8 mouse cellular contexts compared by ENCODE assay signal in genomic region chr4:148804780-148805160, GRCm38 (mm10). TPM values are rescaled to one million over a fixed set of nuclear protein-coding genes. Genes with fewer than 3 reads are reported as not detected.
A peak's percentile ranks its signal among the peaks of the same experiment; 100 is the strongest.
DNase-seq lines count a peak whose midpoint lies in the region; ATAC-seq and TF ChIP-seq lines count a peak whose summit lies in the region.

No protein-coding gene starts in this region.

- peaks cover 55% of the 10 kb centered on the region for H3K27me3 ChIP-seq in heart, embryonic 10.5 days (ENCODE audit: insufficient read depth, poor library complexity, severe bottlenecking)
- H3K27me3 ChIP-seq in hindbrain, embryonic 13.5 days: peaks cover 89% of the 10 kb centered on the region
- H3K27me3 ChIP-seq in midbrain, embryonic 11.5 days (ENCODE audit: control insufficient read depth, insufficient read depth, low read length): peaks cover 83% of the 10 kb centered on the region

- no peak for DNase-seq in heart, embryonic 10.5 days (ENCODE audit: low spot score)
- no peak for DNase-seq in heart, postnatal 10 days
- no peak for DNase-seq in ES-E14 (ENCODE audit: low read depth, low spot score)
- peak; percentile 96 for DNase-seq in midbrain, embryonic 11.5 days (ENCODE audit: low spot score, missing footprints)
- DNase-seq in retina, postnatal 1 day: no peak
- no peak for DNase-seq in layer of hippocampus, adult 18-20 months (ENCODE audit: low spot score in 2 of 2)
- no peak for DNase-seq in urinary bladder, postnatal 25 days (ENCODE audit: low spot score)

- in situ Hi-C loops in ES-E14 (cut with MboI; ENCODE audit: low sequenced_read_pairs in 2 of 2, unreplicated experiment in 2 of 2): loop anchor here (5.0 to 10.0 kb wide), 2 partner anchors 108 to 110 kb away; no protein-coding TSS in a partner anchor

- no peaks in the 10 kb centered on the region for H3K36me3 ChIP-seq in heart, embryonic 10.5 days
- H3K36me3 ChIP-seq in ES-E14 (ENCODE audit: control insufficient read depth, insufficient read depth, low read length, poor library complexity, severe bottlenecking): no peaks in the 10 kb centered on the region
- no peaks in the 10 kb centered on the region for H3K36me3 ChIP-seq in hindbrain, embryonic 13.5 days
- H3K36me3 ChIP-seq in midbrain, embryonic 11.5 days (ENCODE audit: control insufficient read depth, insufficient read depth, low read length): no peaks in the 10 kb centered on the region

- H3K27ac ChIP-seq in heart, embryonic 10.5 days: peak overlapping the region; percentile 90
- no peak overlapping the region for H3K27ac ChIP-seq in ES-E14 (ENCODE audit: insufficient read depth, low read depth, low read length, poor library complexity, severe bottlenecking)
- peak overlapping the region; percentile 80 for H3K27ac ChIP-seq in hindbrain, embryonic 13.5 days
- no peak overlapping the region for H3K27ac ChIP-seq in midbrain, embryonic 11.5 days (ENCODE audit: low read depth, low read length)

- peaks cover 58% of the 10 kb centered on the region for H3K4me1 ChIP-seq in heart, embryonic 10.5 days
- H3K4me1 ChIP-seq in ES-E14 (ENCODE audit: control insufficient read depth in 2 of 2, insufficient read depth in 2 of 2, low read length in 2 of 2, poor library complexity in 1 of 2): peaks cover 0 to 2% of the 10 kb centered on the region in 2 experiments; a peak in 2 of 4 replicates
- H3K4me1 ChIP-seq in hindbrain, embryonic 13.5 days (replicated peaks): peaks cover 57% of the 10 kb centered on the region
- peaks cover 39% of the 10 kb centered on the region for H3K4me1 ChIP-seq in midbrain, embryonic 11.5 days (ENCODE audit: control insufficient read depth, insufficient read depth, low read length)

- peak overlapping the region; percentile 72 for H3K9ac ChIP-seq in ES-E14 (ENCODE audit: insufficient read depth, low read depth, low read length, poor library complexity, severe bottlenecking)
- H3K9ac ChIP-seq in hindbrain, embryonic 13.5 days: peak overlapping the region; percentile 69
- H3K9ac ChIP-seq in midbrain, embryonic 11.5 days (ENCODE audit: low read length): peak overlapping the region; percentile 63

- H3K9me3 ChIP-seq in heart, embryonic 10.5 days: no peaks in the 10 kb centered on the region
- no peaks in the 10 kb centered on the region for H3K9me3 ChIP-seq in ES-E14 (ENCODE audit: control insufficient read depth, insufficient read depth, low read depth, low read length)
- no peaks in the 10 kb centered on the region for H3K9me3 ChIP-seq in hindbrain, embryonic 13.5 days
- no peaks in the 10 kb centered on the region for H3K9me3 ChIP-seq in midbrain, embryonic 11.5 days (ENCODE audit: control insufficient read depth, low read length)

- peak overlapping the region; percentile 92 for H3K4me3 ChIP-seq in heart, embryonic 10.5 days
- H3K4me3 ChIP-seq in ES-E14 (ENCODE audit: insufficient read depth in 1 of 2, low read depth in 1 of 2, low read length in 2 of 2, poor library complexity in 1 of 2, severe bottlenecking in 1 of 2): peak overlapping the region; percentile 73 to 78
- peak overlapping the region; percentile 60 for H3K4me3 ChIP-seq in hindbrain, embryonic 13.5 days
- H3K4me3 ChIP-seq in midbrain, embryonic 11.5 days (ENCODE audit: low read depth, low read length): peak overlapping the region; percentile 55

- WGBS in heart, embryonic 10.5 days: 2% methylated on average over 16 of the region's 16 CpGs
- 0% methylated on average over 12 of the region's 16 CpGs for WGBS in hindbrain, embryonic 13.5 days
- WGBS in midbrain, embryonic 11.5 days: under 1% methylated on average over 11 of the region's 16 CpGs

- ATAC-seq in hindbrain, embryonic 13.5 days (ENCODE audit: low FRiP score): peak; percentile 41
- ATAC-seq in midbrain, embryonic 11.5 days (ENCODE audit: low FRiP score): peak; percentile 38; the same call in 1 of the 2 replicates

- H3K4me2 ChIP-seq in hindbrain, embryonic 13.5 days: peak overlapping the region; percentile 99
- peak overlapping the region; percentile 94 for H3K4me2 ChIP-seq in midbrain, embryonic 11.5 days

- intact Hi-C loops in heart, postnatal 10 days (cut with DNase I): loop anchor here (1.0 to 5.0 kb wide), 3 partner anchors 58 to 110 kb away; no protein-coding TSS in a partner anchor

TF ChIP-seq in ES-E14, 5 proteins besides CTCF, POLR2A, EP300 and RAD21:
- no peak for TF ChIP-seq HCFC1 (IDR thresholded peaks at IDR 0.05; ENCODE audit: borderline replicate concordance, insufficient read depth, low read length)
- TF ChIP-seq ZC3H11A (IDR thresholded peaks at IDR 0.05; ENCODE audit: borderline replicate concordance, low read depth, low read length): no peak
- no peak for TF ChIP-seq MAFK (IDR thresholded peaks at IDR 0.05; ENCODE audit: insufficient read depth, low read depth, low read length)
- TF ChIP-seq ZNF384 (IDR thresholded peaks at IDR 0.05; ENCODE audit: low read depth, low read length): no peak
- no peak for TF ChIP-seq CHD2 (IDR thresholded peaks at IDR 0.05; ENCODE audit: low read depth, low read length)

RNA-seq across cellular contexts. Expression of gene Casz1, which starts 0.5 kb away (rescaled TPM):
- 15.9 and 26.3 TPM in 2 replicates for polyA plus RNA-seq in heart, embryonic 10.5 days (2016; fragmentation: Nextera tagmentation; extraction: Ambion mirVana)
- total RNA-seq in heart, postnatal 10 days (2021): 10 to 100 TPM; 64.7 to 67.2 TPM
- 4.0 and 11.0 TPM in 2 replicates for total RNA-seq in ES-E14 (2012; rRNA removed)
- polyA plus RNA-seq in hindbrain, embryonic 13.5 days (2015; fragmentation: Nextera tagmentation; extraction: Ambion mirVana): 6.7 and 8.1 TPM in 2 replicates
- 1.6 TPM in 2 replicates for polyA plus RNA-seq in midbrain, embryonic 11.5 days (2014; fragmentation: Nextera tagmentation; extraction: Ambion mirVana)
- under 1 TPM; 0.61 to 0.62 TPM for total RNA-seq in layer of hippocampus, adult 18-20 months (2021)

Comparison
In these comparisons a context has a peak if more than half of its experiments do, and no peak if none do; other contexts are left out.
1. H3K27ac ChIP-seq: peak in heart, embryonic 10.5 days (single experiment) and hindbrain, embryonic 13.5 days (single experiment); none in ES-E14 (single experiment) and midbrain, embryonic 11.5 days (single experiment).
2. Peak in every context shown above with its lines, with median percentiles within 50 percentile points of each other: H3K4me3 ChIP-seq and H3K9ac ChIP-seq.